Mouse (Mus musculus): ENCODE results near the gene Ublcp1.
"Not testable (repeated sequence)": the region's sequence is repeated elsewhere in the genome, so short reads cannot be mapped to it uniquely, and the experiment has no call there.

Gene Ublcp1

DNA sequence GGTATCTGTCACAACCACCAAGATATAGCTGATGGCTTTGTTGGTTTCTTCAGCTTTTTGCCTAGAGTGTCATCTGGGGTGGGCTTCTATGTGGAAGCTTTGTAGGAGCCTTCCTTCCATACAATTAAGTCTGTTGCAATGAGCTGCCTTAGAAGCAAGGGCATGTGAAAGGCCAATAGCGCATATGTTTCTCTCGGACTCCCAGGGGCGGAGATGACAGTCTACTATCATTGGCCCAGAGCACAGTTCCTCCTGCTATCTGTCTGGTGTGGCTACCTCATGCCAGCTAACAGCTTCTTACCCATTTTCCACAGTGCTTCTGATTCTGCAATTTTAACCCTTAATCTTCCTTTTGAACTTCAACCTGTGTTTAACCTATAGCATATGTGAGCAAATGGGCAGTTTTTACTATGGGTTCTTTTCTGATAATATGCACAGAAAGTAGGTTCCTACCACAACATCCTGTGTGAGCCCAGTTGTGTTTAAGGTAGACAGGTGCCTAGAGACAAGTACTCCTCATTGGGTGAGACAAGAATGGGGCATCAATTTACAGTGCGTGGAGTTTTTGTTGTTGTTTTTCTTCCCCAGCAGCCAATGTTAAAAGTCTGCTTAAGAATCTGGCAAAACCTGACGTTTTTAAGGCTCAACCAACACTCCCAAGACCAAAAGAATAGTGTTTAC, 24.5 kb upstream of the Ublcp1 start:
- DNase-seq (ENCODE audit: low spot score in 2 of 2): no peak

DNA sequence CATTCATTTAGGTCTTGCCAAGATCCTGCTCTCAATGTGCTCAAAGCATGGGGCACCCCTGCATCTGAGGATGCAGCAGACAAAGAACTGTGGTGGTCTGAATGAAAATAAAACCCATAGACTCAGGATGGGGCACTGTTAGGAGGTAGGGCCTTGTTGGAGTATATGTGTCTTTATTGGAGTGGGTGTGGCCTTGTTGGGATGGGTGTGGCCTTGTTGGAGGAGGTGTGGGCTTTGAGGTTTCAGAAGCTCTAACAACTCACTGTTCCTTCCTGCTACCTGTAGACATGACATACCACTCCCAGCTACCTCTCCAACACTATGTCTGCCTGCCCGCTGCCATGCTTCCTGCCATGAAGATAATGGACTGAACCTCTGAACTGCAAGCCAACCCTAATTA, 18.8 kb upstream of the Ublcp1 start:
- no peak for DNase-seq (ENCODE audit: low spot score in 2 of 2)

DNA sequence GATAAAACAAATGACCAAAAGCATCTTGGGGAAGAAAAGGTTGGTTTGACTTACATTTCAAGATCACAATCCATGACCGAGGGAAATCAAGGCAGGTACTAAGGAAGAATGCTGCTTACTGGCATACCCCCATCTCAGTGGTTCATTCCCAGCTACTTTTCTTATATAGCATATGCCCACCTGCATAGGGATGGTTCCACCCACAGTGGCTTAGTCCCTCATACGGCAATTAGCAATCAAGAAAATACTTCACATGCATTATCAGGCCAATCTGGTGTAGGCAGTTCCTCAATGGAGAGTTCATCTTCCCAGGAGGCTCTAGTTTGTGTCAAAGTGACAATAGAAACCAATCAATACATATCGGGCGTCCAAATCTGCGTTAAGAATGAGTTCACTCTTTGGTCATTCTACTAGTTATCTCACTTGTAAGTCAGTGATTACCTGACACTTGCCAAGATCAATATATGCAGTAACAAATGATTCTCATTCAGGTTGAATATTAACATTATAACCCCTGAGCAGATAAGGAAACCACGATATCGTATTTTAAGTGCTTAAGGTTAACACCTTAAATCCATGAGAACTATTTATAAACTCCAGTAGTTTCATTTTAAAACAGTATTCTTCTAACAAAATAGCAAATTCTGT, 14.9 kb upstream of the Ublcp1 start:
- no peak for DNase-seq (ENCODE audit: low spot score in 2 of 2)

DNA sequence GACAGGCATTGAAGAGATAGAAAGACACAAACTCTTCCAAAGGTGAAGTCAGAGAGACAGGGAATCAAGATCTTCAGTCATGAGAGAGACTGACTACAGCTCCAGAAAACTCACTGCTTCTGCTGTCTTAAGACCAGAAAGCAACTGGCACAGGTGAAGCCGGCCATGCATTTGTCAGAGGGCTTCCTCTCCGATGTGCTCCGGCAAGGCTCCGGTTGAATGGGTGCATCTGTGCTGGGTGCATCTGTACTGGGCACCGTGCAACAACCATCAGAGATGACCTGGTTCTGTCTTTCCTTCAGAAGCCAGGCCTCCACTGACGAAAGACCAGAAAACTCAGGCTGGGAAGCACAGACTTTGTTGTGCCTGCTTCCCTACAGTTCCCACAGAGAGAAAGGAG, 9.9 kb upstream of the Ublcp1 start:
- DNase-seq (ENCODE audit: low spot score in 2 of 2): no peak

DNA sequence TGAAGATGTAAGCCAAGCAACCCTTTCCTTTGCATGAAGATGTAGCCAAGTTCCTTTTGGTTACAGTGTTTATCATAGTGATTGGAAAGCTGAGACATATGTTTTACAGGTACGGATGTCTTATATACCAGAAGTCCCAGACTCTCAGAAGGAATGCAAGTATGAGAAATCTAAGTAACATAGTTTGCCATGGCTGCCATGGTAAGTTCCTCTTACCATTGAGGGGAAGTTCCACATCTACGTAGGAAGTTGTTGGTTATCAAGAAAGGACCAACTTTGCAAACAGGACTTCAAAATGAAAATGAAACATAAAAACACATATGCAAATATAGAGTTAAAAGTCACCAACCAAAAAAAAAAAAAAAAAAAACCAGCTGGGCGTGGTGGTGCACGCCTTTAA, 8.1 kb upstream of the Ublcp1 start:
- no peak for DNase-seq (ENCODE audit: low spot score in 2 of 2)

DNA sequence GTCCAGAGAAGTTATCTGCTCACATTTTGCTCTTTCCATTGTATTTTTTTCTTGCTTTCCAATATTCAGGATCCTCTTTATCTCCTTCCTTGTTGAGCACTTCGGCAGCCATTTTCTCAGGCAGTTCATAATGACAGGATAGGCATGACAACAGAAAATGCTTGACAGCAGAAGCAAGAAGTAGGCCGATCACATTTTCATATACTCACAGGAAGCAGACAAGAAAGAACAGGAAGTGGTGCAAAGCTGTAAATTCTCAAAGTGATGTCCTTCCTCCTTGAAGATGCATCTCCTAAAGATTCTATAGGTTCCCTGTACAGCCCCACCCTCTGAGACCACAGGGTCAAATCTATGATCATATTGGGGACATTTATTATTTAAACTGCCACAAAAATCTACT, 6.1 kb upstream of the Ublcp1 start:
- DNase-seq (ENCODE audit: low spot score in 2 of 2): no peak

DNA sequence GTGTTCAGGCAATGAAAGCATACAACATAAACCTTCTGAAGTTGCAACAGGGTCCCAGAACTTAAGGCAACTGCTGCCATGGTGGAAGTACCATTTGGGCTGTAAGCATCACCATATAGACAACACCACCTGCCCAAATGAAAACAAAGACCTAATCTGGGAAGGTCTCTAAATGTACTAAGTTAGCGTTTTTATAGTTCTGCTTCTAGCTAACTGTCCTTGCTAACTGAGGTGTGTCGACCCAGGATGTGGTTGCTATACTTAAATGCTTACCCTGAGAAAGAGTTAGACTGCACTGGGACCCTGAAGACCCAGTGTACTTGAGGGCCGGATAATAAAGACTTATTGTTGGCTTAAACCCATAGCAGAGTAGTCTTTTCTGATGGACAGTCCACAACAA, 5.2 kb upstream of the Ublcp1 start:
- DNase-seq (ENCODE audit: low spot score in 2 of 2): no peak

DNA sequence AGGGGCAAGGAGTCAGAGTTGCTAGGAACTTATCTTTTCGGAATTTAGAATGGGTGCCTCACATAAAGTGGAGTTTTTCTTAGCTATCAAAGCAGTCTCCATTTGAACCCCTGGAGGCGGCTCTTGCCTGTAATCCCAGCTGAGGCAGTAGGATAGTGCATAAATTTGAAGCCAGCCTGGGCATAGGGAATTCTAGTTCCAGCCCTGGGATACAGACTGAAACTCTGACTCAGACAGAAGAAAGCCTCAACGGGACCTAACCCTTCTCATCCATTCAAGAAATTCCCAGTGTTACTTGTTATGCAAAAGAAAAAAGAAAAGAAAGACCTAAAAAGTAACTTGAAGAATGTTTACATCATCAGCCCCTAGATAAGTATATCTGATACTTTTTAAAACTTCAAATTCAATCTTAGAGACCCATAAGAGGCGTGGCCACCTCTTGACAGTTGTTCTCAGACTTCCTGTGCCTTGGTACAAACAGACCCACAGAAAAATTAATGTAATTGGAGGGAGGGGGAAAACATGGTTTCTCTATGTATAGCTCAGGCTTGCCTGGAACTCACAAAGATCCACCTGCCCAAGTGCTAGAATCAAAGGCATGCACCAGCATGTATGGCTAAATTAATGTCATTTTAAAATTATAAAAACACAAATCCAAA, 1.2 kb upstream of the Ublcp1 start:
- no peak for DNase-seq (ENCODE audit: low spot score in 2 of 2)

DNA sequence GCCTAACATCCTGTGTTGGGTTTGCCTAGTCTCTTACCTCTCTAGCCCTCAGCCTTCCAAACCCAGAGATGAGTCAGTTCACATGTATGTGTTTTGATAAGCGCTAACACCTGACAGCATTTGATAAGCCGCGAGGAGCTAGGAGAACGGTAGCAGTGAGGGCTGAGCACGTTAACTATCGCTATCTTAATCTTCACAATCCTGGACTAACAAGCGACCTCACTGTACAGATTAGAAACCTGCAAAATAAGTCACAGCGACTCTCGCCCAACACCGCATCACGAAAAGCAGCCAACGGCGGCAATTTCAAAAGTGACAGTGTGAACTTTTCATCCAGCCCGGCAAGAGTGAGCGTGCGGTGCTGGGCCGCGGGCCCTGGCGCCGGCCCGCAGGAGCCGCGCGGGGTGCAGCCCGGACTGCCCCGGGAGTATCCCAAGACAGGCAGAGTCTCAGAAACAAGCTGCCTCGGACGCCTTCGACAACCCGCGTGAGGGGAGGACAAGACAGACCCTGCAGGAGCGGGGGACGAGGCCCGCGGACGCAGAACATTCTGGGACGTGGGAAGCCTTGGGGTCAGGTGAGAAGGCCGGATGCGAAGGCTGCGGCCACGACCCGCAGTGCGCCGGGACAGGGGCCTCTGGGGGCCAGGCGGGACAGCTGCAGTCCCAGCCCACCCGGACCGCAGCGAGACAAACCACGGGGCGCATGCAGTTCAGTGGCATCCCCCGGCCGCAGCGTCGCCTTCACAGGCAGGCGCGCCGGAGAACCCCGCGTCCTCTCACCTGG, 459 bp downstream of the Ublcp1 start:
- DNase-seq (ENCODE audit: low spot score in 2 of 2): peak in 1 of 2 experiments; percentile 7

DNA sequence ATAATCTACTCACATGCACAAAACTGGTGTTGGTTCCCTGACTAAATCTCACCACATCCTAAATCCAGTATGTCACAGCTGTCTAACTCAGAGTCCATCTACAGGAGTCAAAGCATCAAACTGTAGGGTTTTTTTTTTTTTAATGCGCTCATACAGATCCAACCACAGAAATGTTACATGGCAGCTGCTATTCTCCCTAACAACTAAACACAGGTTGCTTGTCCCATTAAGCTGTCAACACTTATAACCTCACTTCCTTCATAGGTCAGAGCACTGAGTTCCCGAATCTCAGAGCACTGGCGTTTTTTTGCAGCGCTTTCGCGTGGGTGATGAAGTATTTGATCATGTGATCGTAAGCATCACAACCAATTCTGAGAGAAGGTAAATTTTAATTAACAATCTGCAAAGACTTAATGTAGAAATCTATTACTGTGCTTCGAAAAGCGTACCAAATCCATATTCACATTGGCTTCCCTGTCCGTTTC, 1.9 kb downstream of the Ublcp1 start:
- no peak for DNase-seq (ENCODE audit: low spot score in 2 of 2)

DNA sequence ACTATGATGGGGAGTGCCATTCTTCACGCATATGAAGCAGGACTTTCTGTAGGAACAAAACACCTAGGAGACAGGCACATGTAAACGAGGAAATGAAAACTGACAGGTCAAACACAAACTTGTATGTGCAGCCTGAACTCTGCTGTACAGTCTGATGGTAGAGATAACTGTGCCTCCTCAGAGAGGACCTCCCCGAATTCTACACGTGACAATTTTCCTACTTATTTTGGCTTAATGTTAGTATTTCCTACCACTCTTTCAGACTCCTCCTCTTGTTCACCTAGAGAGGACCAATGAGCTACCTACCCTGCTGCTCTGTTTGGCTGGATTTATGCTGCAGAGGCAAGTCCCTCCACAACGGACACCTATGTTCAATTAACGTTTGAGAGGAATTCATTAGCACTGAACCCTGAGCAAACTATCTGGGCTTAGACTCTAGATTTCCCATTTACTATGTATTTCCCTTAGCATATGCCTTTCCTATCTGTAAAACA, 3.3 kb downstream of the Ublcp1 start:
- DNase-seq (ENCODE audit: low spot score in 2 of 2): no peak

DNA sequence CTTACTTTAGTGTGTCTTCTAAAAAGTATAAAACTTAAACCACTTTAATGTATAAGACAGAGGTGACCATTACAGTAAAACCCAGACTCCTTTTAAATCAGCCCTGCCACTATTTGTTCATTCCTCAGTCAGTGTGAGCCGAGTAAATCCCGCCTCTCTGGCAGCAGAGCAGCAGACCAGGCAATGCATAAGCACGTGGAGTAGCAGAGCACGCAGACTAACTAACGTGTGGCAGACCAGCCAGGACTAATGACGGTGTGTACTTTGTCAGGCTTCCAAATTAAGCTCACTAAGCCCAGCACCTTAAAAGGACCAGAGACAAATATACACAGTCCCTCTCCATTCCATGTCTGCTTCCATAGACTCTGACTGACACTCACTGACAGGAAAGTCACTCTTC, 8.8 kb downstream of the Ublcp1 start:
- DNase-seq (ENCODE audit: low spot score in 2 of 2): no peak

DNA sequence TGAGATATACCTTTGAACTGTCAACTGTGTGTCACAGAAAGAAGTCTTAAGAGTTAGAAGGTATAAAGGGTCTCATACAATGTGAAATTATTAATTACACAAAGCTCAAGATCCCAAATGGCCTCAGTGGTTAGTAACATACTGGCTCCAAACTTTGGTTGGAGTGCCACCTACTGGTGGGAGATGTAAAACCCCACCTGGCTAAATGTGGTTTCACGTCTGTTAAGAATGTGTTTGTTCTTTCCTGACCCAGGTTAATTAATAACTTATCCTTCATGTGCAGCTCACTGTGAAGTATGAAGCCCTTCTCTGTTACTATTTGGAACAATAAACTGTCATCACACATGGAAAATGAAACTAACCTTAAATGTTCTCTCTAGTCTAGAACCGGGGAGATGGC, 16.9 kb downstream of the Ublcp1 start:
- peak in 1 of 2 experiments; percentile 32 for DNase-seq (ENCODE audit: low spot score in 2 of 2)

DNA sequence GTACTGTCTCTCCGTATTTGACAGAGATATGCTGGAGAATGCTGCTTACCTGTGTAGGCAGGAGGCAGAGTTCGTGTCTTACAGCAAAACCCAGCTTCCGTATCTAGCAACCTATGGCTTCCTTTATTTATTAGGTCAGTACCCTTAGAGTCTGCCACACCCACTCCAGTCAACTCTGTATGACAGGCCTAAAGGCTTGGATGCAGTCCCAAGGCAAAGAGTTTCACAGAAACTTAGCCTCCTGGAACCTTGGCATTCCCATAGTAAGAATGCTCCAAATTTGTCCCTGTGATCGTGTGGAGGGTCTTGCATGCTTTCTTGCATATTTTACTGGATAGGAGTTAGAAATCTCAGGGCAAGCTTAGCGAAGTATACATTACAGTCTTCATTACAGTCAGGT, 18.3 kb downstream of the Ublcp1 start:
- DNase-seq (ENCODE audit: low spot score in 2 of 2): not testable (repeated sequence)

DNA sequence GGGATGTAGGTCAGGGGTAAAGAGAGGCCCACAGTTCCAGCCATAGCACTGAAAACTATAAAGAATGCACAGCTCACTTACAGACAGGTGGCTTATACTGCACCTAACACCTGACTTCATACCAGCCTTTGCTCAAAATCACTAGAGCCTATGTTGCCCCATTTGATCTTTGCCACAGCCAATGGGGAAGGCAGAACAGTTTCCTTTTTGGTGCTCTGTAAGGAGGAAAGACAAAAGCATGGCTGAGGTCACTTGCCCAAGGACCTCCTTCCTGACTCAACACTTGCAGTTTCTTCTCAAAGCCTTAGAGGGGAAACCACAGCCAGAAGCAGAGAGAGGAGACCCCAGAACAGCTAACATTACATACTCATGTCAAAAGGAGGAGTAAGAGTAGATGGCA, 19.3 kb downstream of the Ublcp1 start:
- DNase-seq (ENCODE audit: low spot score in 2 of 2): no peak

DNA sequence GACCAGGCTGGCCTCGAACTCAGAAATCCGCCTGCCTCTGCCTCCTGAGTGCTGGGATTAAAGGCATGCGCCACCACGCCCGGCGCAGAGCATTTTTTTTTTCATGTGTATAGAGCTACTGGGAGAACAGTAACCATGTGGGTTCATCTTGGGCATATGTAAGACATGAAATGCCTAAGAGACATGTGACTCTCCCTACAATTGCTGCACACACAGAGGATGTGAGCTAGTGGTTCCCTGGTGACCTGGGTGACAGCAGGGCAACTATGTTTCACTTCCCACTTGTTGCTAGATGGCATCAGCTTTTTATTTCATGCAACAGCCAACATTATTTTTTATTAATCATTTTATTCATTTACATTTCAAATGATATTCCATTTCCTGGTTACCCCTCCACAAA, 32.5 kb downstream of the Ublcp1 start:
- DNase-seq (ENCODE audit: low spot score in 2 of 2): no peak

DNA sequence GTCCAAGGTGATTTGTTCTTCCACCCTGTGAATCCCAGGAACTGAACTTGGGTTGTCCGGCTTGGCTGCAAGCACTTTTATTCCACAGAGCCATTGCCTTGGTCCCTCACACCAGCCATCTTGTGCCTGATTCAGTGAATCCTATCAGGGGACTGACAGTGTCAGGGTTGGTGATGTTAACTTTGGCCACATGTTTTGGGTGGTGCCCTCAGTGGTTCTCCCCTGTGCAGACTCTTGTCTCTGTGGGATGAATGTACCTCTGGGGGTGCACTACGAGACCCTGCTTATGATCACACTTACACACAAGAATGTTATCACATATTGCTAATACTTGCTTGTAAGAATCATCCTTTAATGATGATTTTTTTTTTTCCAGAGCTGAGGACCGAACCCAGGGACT, 40.3 kb downstream of the Ublcp1 start:
- no peak for DNase-seq (ENCODE audit: low spot score in 2 of 2)

DNA sequence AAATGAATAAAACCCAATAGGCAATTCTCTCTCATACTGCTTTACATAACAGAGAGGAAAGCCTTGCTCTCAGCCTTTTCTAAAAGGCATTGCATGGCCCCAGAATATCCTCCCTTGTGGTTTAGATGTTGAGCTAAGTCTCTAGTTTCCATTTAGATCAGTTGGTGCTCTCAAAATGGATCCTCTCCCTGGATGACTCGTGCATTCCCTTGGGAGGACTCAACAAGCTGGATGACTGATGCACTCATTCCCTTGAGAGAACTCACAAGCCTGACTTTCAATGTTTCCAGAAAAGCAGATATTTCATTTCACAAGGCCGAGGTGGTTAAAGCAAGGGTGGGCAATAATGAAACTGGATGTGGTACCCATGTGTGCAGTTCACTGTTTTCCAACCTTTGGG, 42.3 kb downstream of the Ublcp1 start:
- DNase-seq (ENCODE audit: low spot score in 2 of 2): no peak

DNA sequence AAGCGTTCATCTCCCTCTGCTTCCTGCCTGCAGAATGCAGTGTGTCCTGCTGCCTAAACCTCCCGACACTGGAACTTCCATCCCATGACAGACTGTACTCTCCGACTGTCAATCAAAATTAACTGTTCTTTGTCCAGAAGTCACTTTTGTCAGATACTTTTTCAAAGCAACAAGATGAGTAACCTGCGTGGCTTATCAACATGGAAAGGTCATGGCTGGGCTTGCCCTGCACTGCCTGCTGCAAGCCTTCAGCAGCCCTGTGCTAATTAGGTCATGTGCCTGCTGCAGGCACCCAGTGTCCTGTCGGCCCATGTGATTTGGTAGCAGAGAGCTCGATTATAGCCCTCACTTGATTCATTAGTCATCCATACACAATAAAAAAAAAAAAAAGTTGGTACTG, 44.7 kb downstream of the Ublcp1 start:
- DNase-seq (ENCODE audit: low spot score in 2 of 2): no peak

DNA sequence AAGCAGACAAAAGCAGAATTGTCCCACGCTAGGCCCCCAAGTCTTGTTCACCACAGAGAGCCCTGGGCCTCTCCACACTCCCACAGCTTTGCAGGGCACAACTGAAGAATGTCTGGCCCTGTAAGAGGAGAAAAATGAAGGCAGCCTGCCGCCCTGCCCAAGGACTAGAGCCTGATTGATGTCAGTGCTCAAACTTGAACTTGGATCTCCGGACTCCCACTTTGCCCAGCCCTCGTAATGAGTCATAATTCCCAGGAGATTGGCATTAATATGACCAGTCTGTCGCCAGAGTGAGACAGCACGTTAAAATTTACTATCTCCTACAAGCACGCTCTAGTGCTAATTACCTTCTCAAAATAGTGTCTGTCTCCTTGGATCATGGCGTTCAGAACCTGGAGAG, 45.3 kb downstream of the Ublcp1 start:
- no peak for DNase-seq (ENCODE audit: low spot score in 2 of 2)

DNA sequence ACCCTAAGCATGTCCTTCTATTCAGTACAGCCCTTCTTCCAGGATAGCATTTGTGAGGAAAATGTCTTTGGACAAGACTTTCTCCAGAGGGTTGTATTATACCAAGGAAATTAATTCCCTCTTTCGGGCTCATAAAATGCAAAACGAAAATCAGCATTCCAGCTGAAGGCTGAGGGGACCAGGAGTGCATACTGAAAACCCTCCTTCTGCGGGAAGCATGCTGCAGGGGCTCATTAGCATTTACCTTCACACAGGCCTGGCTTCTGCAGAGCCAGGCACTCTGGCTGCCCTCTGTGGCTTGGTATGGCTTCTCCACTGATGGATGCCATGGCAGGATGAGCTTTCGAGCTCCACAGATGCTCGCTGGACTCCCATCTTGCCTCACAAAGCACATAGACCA, 46.3 kb downstream of the Ublcp1 start:
- DNase-seq (ENCODE audit: low spot score in 2 of 2): no peak

DNA sequence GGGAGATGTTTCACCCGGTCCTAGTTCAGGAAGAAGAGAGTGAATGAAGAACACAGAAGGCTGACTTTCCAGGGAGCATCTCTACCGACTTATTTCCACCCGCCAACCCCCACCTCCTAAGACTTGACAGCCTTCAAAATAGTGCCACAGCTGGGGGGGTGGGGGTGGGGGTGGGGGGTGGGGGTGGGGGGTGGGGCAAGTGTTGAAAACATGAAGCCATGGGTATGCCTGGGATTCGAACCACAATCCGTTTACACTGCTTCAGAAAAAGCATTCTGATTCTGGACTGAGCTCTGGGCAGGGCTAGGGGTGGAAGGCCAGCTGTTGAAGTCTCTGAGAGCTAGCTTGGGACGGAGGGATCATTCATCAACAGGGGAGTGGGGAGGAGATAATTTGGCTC, 47.0 kb downstream of the Ublcp1 start:
- no peak for DNase-seq (ENCODE audit: low spot score in 2 of 2)
